Mouse (Mus musculus): Measurements from ENCODE around the gene Pax2.
A peak's percentile ranks its signal among the peaks of the same experiment; 100 is the strongest.
"Not testable (repeated sequence)": the region's sequence is repeated elsewhere in the genome, so short reads cannot be mapped to it uniquely, and the experiment has no call there.

The Pax2 gene

DNA sequence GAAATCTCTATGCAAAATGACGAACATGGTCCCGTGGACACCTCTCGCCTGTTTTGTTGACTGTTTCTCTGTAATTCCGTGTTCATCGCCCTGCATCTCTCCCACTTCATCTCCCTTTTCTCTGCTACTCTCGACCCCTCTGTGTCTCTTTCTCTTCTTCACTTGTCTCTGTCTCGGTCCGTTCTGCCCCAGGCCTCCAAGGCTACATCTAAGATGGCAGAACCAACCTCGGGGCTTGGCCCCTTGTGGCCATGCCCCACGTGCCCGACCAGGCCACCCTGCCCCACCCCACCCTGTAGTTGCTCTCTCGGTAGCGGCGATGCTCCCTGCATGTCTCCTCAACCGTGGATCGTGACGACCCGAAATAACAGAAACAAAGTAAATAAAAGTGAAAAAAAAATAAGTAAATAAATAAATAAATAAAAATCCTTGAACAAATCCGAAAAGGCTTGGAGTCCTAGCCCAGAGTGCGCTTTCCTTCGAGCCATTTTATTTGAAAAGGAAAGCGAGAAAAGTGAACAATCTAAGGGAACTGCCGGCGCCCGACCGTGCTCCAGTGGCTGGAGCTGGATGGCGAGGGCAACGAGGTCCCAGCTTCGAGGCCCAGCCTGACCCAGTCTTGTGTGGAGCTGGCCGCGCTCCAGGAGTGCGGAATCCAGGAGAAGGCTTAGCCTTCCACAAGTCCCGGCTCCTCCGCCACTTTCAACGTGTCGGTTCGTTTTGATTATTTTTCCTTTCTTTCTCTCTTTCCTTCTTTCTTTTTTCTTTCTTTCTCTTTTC lies 81.8 kb downstream of the Pax2 start:
- peak; percentile 2 for DNase-seq

- no peak for DNase-seq
Measured at GRCm38 (mm10) chr19:44838321-44838720, 82.5 kb downstream of the Pax2 start.

GRCm38 (mm10) chr19:44842661-44843060 lies 86.8 kb downstream of the Pax2 start:
- not testable (repeated sequence) for DNase-seq

DNA sequence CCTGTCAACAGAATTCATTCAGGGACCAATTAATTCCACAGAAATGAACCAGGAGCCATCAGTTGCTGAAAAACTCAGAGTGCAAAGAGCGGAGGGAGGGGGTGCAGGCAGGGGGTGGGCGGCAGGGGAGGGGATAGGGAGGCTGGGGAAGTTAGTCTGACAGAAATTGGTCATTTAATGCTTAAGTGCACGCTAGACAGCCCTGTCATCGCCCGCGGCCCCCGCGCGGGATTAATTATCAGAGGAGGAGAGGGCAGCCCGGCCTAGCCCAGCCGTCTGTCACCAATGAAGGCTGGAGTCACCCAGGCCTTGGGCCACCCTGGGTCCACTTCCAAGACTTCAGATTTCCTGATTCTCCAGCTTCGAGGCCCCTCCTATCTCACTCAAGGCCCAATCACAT lies 93.6 kb downstream of the Pax2 start:
- no peak for DNase-seq

- no peak for DNase-seq
Measured at GRCm38 (mm10) chr19:44858671-44859070, 102.8 kb downstream of the Pax2 start.

- no peak for DNase-seq
Measured at GRCm38 (mm10) chr19:44868766-44869165, 112.9 kb downstream of the Pax2 start.

GRCm38 (mm10) chr19:44874186-44874898 lies 118.5 kb downstream of the Pax2 start:
- no peak for DNase-seq

DNA sequence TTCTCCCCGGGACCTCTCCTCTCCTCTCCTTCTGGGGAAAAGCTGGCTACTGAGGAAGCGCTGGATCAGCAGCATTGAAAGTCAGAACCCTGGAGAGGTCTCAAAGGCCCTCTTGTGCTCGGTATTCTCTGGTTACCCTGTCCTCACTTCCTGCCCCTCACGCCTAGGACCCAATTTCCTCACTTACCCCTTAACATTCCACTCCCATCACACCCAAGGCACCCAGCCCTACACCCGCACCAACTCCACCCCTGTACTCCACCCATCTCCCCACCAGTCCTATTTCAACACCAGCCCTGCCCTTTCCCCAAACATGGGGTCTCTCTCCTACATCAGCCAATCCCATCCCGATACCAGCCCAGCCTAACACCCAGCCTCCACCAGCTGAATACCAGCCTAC lies 119.1 kb downstream of the Pax2 start:
- DNase-seq = no peak

GRCm38 (mm10) chr19:44875718-44876117 lies 119.9 kb downstream of the Pax2 start:
- no peak for DNase-seq

DNA sequence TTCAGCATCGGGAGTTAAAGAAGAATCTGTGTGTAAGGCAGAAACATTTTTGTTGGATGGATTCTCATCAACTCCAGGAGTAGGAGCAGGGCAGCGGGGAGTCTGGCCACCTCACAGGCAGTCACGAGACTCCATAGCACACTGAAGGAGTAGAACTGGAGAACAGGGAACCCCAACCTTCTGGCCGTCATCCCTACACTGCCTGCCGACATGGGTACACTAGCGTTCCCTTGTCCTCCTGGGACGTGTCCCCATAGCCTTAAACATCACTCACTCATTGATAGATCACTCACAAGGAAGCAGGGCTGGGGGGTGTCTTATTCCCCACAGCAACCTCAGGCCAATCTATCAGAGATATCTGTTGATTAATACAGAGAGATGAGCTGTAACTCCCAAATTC lies 120.7 kb downstream of the Pax2 start:
- no peak for DNase-seq

DNA sequence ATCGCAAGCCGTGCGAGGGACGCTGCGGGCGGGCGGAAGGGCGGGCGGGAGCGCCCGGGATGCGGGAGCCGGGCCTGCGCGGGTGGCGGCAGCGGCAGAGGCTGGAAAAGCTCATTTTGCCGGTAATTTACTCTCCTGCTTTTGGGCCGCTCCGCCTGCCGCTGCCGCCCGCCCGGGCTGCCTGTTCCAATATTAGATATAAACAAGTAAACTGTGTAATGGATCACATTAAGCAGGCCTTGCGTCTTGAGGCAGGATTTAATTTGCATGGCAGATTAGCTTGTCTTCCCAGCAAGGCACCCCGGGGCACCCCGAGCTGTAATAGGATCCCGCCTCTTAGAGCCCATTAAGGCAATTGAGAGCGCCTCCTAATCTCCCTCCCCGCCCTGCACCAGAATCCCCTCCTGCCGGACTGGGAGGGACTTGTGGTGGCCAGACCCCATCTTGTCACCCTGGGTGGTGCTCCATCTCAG lies 126.7 kb downstream of the Pax2 start:
- peak; percentile 20 for DNase-seq

DNA sequence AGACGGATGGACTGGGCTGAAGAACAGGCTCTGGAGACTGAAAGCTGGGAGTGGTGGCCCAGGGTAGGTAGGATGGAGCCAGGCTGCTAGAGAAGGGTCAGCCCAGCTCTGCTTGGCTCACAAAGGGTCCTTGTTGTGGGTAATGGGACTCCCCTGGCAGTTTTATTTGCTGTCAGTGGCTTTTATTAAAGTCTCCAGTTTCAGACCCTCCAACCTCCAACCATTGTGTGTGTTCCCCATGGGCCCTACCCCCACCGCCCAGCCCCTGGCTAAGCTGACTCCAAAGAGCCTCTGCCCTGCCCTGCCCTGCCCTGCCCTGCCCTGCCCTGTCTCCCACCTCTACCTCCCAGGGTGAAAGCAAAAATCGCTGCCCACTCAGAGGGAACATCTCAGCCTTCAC lies 128.5 kb downstream of the Pax2 start:
- no peak for DNase-seq

DNA sequence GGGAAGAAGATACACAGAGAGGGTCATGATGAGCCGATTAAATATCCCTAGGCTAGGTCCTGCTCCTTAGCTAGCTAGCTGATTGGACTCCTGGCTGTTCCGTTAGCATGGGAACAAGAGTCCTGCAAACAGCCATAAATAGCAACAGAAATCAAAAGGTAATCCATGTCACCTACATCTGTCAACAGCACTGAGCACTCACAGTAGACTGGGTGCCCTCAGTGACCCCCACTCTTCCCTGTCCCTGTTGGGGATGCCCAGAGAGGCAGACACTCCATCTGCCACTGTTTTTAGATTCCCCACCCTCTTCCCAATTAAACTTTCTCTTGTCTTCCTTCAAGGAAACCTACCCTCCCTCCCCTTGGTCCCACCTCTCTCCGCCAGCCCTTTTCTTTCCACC lies 130.6 kb downstream of the Pax2 start:
- DNase-seq = no peak

Data from cerebellum, adult 8-10 months (tissue).